Mouse (Mus musculus) small intestine, adult 2 months (tissue): Measurements from ENCODE around the gene Sfrp4.
"Not testable (repeated sequence)": the region's sequence is repeated elsewhere in the genome, so short reads cannot be mapped to it uniquely, and the experiment has no call there.

Source experiments
- CTCF ChIP-seq: fragments of 200-500 bp; IDR thresholded peaks from 2 replicates; pipeline ENCODE4 v1.5.1; 2012; ENCODE audit warnings: low read depth, mild to moderate bottlenecking, control low read depth, inconsistent platforms, low read length, moderate library complexity, mixed read lengths; ENCODE audit not compliant: insufficient replicate concordance, insufficient read length; ENCODE audit errors: extremely low read depth
- POLR2A ChIP-seq: fragments of 200-500 bp; IDR thresholded peaks from 2 replicates; pipeline ENCODE4 v1.6.1; 2012; ENCODE audit warnings: low read depth, mild to moderate bottlenecking, control low read depth, inconsistent platforms, low read length, moderate library complexity

GRCm38 (mm10) chr13:19574723-19575122, 48.2 kb upstream of the Sfrp4 start:
- not testable (repeated sequence) for TF ChIP-seq POLR2A, CTCF
